Mouse (Mus musculus): ENCODE measurements around the gene Anxa1.

GRCm38 (mm10) chr19:20403219-20403618 lies 12.5 kb upstream of the Anxa1 start:
- TF ChIP-seq CTCF (IDR thresholded peaks at IDR 0.05; ENCODE audit: control insufficient read depth, insufficient read depth, insufficient replicate concordance, low read depth, low read length) (no peak), POLR2A (IDR thresholded peaks at IDR 0.05; ENCODE audit: control insufficient read depth, low read depth, low read length) (no peak)

Measured in testis, adult 2 months (tissue).